Mouse (Mus musculus): Measurements from ENCODE around the gene Rybp. TPM values are rescaled to one million over a fixed set of nuclear protein-coding genes. Genes with fewer than 3 reads are reported as not detected.
A peak's percentile ranks its signal among the peaks of the same experiment; 100 is the strongest.

Rybp gene
- polyA plus RNA-seq, 1 experiment from 2014 or later = 18.4 TPM

- Histone ChIP-seq H3K27ac (no peak overlapping the region), H3K36me3 (ENCODE audit: inconsistent target) (no peaks in the 10 kb centered on the region), H3K4me3 (ENCODE audit: inconsistent target) (no peak overlapping the region), H3K79me2 (ENCODE audit: inconsistent target) (no peaks in the 10 kb centered on the region)
- WGBS (ENCODE audit: missing documents) = 91% methylated on average over 3 of the region's 3 CpGs
Observed at GRCm38 (mm10) chr6:100219971-100220370, 67.3 kb downstream of the Rybp start.

GRCm38 (mm10) chr6:100218541-100219341 lies 68.5 kb downstream of the Rybp start:
- Histone ChIP-seq H3K27ac (no peak overlapping the region), H3K36me3 (ENCODE audit: inconsistent target) (no peaks in the 10 kb centered on the region), H3K79me2 (ENCODE audit: inconsistent target) (no peaks in the 10 kb centered on the region), H3K4me3 (ENCODE audit: inconsistent target) (no peak overlapping the region)
- WGBS (ENCODE audit: missing documents) = 94% methylated on average over 12 of the region's 13 CpGs

GRCm38 (mm10) chr6:100217507-100217906 lies 69.8 kb downstream of the Rybp start:
- Histone ChIP-seq H3K27ac (no peak overlapping the region), H3K36me3 (ENCODE audit: inconsistent target) (no peaks in the 10 kb centered on the region), H3K4me3 (ENCODE audit: inconsistent target) (no peak overlapping the region), H3K79me2 (ENCODE audit: inconsistent target) (no peaks in the 10 kb centered on the region)
- 93% methylated on average over 8 of the region's 8 CpGs for WGBS (ENCODE audit: missing documents)

- no peak overlapping the region for H3K4me3 ChIP-seq (ENCODE audit: inconsistent target)
- no peaks in the 10 kb centered on the region for H3K36me3 ChIP-seq (ENCODE audit: inconsistent target)
- no peaks in the 10 kb centered on the region for H3K79me2 ChIP-seq (ENCODE audit: inconsistent target)
- WGBS (ENCODE audit: missing documents) = 91% methylated on average over 5 of the region's 5 CpGs
- no peak overlapping the region for H3K27ac ChIP-seq
Observed at GRCm38 (mm10) chr6:100216945-100217344, 70.3 kb downstream of the Rybp start.

- no peak overlapping the region for H3K27ac ChIP-seq
- no peaks in the 10 kb centered on the region for H3K79me2 ChIP-seq (ENCODE audit: inconsistent target)
- H3K36me3 ChIP-seq (ENCODE audit: inconsistent target) = no peaks in the 10 kb centered on the region
- WGBS (ENCODE audit: missing documents) = 66% methylated on average over 5 of the region's 6 CpGs
- no peak overlapping the region for H3K4me3 ChIP-seq (ENCODE audit: inconsistent target)
Observed at GRCm38 (mm10) chr6:100215809-100216208, 71.5 kb downstream of the Rybp start.

GRCm38 (mm10) chr6:100214132-100214913 lies 73.0 kb downstream of the Rybp start:
- H3K4me3 ChIP-seq (ENCODE audit: inconsistent target) = no peak overlapping the region
- no peaks in the 10 kb centered on the region for H3K79me2 ChIP-seq (ENCODE audit: inconsistent target)
- H3K27ac ChIP-seq = no peak overlapping the region
- H3K36me3 ChIP-seq (ENCODE audit: inconsistent target) = no peaks in the 10 kb centered on the region
- 87% methylated on average over 7 of the region's 13 CpGs for WGBS (ENCODE audit: missing documents)

- Histone ChIP-seq H3K79me2 (ENCODE audit: inconsistent target) (no peaks in the 10 kb centered on the region), H3K4me3 (ENCODE audit: inconsistent target) (no peak overlapping the region), H3K27ac (no peak overlapping the region), H3K36me3 (ENCODE audit: inconsistent target) (no peaks in the 10 kb centered on the region)
- WGBS (ENCODE audit: missing documents) = 66% methylated on average over 9 of the region's 9 CpGs
Observed at GRCm38 (mm10) chr6:100213596-100213995, 73.7 kb downstream of the Rybp start.

- Histone ChIP-seq H3K79me2 (ENCODE audit: inconsistent target) (no peaks in the 10 kb centered on the region), H3K27ac (no peak overlapping the region), H3K36me3 (ENCODE audit: inconsistent target) (no peaks in the 10 kb centered on the region), H3K4me3 (ENCODE audit: inconsistent target) (no peak overlapping the region)
- 87% methylated on average over 7 of the region's 7 CpGs for WGBS (ENCODE audit: missing documents)
Observed at GRCm38 (mm10) chr6:100212820-100213219, 74.5 kb downstream of the Rybp start.

- no peaks in the 10 kb centered on the region for H3K36me3 ChIP-seq (ENCODE audit: inconsistent target)
- WGBS (ENCODE audit: missing documents) = 87% methylated on average over 3 of the region's 3 CpGs
- H3K27ac ChIP-seq = no peak overlapping the region
- H3K4me3 ChIP-seq (ENCODE audit: inconsistent target) = no peak overlapping the region
- no peaks in the 10 kb centered on the region for H3K79me2 ChIP-seq (ENCODE audit: inconsistent target)
Observed at GRCm38 (mm10) chr6:100211646-100212045, 75.6 kb downstream of the Rybp start.

- whole genome bisulfite sequencing (ENCODE audit: missing documents) = 88% methylated on average over 1 of the region's 1 CpGs
- Histone ChIP-seq H3K79me2 (ENCODE audit: inconsistent target) (no peaks in the 10 kb centered on the region), H3K36me3 (ENCODE audit: inconsistent target) (no peaks in the 10 kb centered on the region), H3K27ac (peak overlapping the region; percentile 34), H3K4me3 (ENCODE audit: inconsistent target) (no peak overlapping the region)
Observed at GRCm38 (mm10) chr6:100210517-100210916, 76.8 kb downstream of the Rybp start.

- Histone ChIP-seq H3K79me2 (ENCODE audit: inconsistent target) (no peaks in the 10 kb centered on the region), H3K36me3 (ENCODE audit: inconsistent target) (no peaks in the 10 kb centered on the region), H3K4me3 (ENCODE audit: inconsistent target) (no peak overlapping the region), H3K27ac (no peak overlapping the region)
- 20% methylated on average over 14 of the region's 14 CpGs for WGBS (ENCODE audit: missing documents)
Observed at GRCm38 (mm10) chr6:100206741-100207275, 80.5 kb downstream of the Rybp start.

GRCm38 (mm10) chr6:100206261-100206660 lies 81.0 kb downstream of the Rybp start:
- H3K36me3 ChIP-seq (ENCODE audit: inconsistent target) = no peaks in the 10 kb centered on the region
- no peak overlapping the region for H3K27ac ChIP-seq
- no peaks in the 10 kb centered on the region for H3K79me2 ChIP-seq (ENCODE audit: inconsistent target)
- no peak overlapping the region for H3K4me3 ChIP-seq (ENCODE audit: inconsistent target)
- 91% methylated on average over 1 of the region's 1 CpGs for WGBS (ENCODE audit: missing documents)

- Histone ChIP-seq H3K27ac (no peak overlapping the region), H3K79me2 (ENCODE audit: inconsistent target) (no peaks in the 10 kb centered on the region), H3K36me3 (ENCODE audit: inconsistent target) (no peaks in the 10 kb centered on the region), H3K4me3 (ENCODE audit: inconsistent target) (no peak overlapping the region)
- WGBS (ENCODE audit: missing documents) = 45% methylated on average over 7 of the region's 7 CpGs
Observed at GRCm38 (mm10) chr6:100204436-100204835, 82.8 kb downstream of the Rybp start.

- Histone ChIP-seq H3K27ac (no peak overlapping the region), H3K4me3 (ENCODE audit: inconsistent target) (no peak overlapping the region), H3K79me2 (ENCODE audit: inconsistent target) (no peaks in the 10 kb centered on the region), H3K36me3 (ENCODE audit: inconsistent target) (no peaks in the 10 kb centered on the region)
- WGBS (ENCODE audit: missing documents) = 93% methylated on average over 3 of the region's 3 CpGs
Observed at GRCm38 (mm10) chr6:100203492-100203891, 83.8 kb downstream of the Rybp start.

GRCm38 (mm10) chr6:100202091-100202490 lies 85.2 kb downstream of the Rybp start:
- no peaks in the 10 kb centered on the region for H3K36me3 ChIP-seq (ENCODE audit: inconsistent target)

More at GRCm38 (mm10) chr6:100202091-100202490, 85.2 kb downstream of the Rybp start:
- no peak overlapping the region for H3K27ac ChIP-seq
- no peak overlapping the region for H3K4me3 ChIP-seq (ENCODE audit: inconsistent target)
- H3K79me2 ChIP-seq (ENCODE audit: inconsistent target) = no peaks in the 10 kb centered on the region
- WGBS (ENCODE audit: missing documents) = 79% methylated on average over 1 of the region's 1 CpGs
